Mouse (Mus musculus): ENCODE data around the gene Rbm43.

GRCm38 (mm10) chr2:51972641-51973409, 37.9 kb upstream of the Rbm43 start:
- TF ChIP-seq POLR2A (IDR thresholded peaks at IDR 0.05; ENCODE audit: borderline replicate concordance, low read depth, low read length) (no peak), CTCF (IDR thresholded peaks at IDR 0.05; ENCODE audit: low read depth, low read length) (no peak)

All from bone marrow macrophage, adult 2 months (primary cell).